Mouse (Mus musculus) Muller cell, postnatal 12 days (primary cell): ENCODE data around the gene Gm1043.

Source experiments
- DNase-seq: peaks from one replicate; pipeline ENCODE4 v3.0.0-alpha.2; 2015; ENCODE audit errors: inconsistent ontology term

The Gm1043 gene

DNA sequence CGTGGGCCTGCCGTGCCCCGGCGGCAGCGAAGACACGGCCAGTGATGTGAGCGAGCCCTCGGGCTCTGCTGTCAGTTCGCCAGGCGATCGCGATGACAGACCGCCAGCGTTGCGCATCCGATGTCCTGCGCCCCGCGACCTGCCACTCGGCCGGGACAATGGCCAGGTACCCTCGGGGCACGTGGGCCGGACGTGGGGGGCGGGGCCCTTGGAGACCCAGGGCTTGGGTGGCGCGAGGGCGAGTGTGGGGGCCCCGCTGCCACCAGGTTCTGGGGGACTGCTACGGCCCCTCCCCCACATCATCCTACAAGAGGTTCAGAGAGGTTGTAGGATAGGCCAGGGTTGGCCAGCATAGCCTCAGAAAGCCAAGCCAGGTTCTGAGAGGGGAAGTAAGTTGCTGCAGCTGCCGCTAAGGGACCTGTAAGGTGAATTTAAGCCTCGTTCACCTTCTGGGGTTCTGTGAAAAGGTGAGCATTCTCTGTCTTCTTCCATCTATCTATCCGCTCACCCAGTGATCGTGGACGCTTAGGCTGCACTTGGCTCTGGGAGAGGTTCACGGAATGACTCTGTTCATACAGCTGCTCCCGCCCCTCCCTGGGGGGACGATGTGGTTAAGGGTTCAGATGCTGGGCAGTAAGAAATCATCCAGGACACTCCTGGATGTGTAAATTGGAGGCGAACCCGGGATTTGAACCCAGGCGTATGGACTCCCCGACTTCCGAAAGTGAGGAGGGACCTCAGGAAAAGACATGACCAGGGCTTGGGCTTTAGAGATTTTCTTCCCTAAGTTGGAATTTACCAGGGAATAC lies 157.4 kb downstream of the Gm1043 start:
- no peak for DNase-seq

DNA sequence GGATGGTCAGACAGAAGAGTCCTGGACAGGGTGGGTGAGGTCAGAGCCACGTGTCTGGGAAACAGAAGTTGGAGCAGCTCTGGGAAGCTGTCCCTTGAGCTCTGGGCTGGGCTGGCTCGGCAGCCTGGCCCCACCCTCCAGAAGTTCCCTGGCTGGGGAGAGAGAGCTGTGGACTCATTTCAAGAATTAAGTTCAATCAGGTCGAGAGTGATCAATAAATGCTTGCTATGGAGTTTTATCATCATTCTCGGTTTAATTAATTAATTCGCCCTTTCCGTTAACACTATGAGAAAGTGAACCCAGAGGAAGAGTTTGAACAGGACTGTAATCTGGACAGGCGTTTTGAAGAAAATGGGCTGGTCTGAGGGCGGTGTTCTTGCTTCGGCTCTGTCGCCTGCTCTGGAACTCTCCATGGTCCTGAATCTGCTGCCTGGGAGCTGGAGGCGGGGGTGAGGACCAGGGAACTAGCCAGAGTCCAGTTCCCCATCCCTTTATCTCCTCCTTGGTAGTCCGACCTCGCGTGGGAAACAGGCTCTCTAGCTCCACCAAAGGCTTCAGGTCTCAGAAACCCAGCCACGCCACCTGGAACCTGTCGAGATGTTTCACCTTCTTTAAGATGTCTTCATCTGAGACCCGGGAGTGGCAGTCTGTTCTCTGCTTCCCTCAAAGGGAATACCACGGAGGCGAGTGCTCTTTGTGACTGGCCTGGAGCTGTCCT lies 158.2 kb downstream of the Gm1043 start:
- DNase-seq, result peak; percentile 63

DNA sequence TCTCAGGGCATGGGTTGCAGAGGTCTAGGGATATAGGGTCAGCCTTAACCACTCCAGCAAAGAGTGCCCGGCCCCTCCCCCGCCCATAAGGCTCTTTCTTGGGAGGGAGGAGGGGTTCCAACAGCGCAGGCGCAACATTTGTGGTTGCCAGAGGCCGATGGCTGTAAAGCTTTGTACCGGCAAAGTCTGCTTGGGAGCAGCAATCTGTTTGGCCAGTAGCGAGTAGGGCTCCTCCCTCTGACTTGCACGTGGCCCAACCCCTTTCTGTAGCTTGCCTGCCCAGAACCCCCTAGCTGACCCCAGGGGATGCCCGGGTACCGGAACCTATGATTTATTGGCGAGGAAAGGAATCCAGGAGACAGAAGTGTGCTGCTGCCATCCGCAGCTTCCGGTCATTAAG lies 159.0 kb downstream of the Gm1043 start:
- no peak for DNase-seq

DNA sequence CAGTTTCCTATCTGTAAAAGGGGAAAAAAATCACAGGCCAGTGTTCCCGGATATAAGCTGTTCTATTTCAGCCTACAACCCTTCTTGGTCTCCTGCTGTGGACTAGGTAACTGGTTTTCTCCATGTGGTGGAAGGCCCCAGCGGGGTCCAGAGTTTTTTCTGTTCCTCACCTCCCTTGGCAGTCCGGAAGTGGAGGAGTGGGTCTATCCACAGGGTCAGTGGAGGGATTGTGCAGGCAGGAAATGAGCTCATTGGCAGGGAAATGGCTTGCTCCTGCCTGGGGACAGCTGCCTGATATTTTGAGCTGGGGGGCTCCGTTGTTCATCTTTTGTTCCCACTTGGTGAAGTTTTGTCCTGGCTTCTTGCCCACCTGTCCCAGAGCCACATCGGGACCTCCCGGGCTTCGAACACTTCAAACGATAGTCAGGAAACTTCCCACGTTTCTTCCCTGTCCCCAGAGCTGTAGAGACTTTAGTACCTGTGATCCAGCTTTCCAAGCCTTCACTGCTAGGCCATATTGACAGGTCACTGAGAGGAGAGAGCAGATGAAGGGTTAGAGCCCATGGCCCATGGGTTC lies 159.6 kb downstream of the Gm1043 start:
- no peak for DNase-seq

DNA sequence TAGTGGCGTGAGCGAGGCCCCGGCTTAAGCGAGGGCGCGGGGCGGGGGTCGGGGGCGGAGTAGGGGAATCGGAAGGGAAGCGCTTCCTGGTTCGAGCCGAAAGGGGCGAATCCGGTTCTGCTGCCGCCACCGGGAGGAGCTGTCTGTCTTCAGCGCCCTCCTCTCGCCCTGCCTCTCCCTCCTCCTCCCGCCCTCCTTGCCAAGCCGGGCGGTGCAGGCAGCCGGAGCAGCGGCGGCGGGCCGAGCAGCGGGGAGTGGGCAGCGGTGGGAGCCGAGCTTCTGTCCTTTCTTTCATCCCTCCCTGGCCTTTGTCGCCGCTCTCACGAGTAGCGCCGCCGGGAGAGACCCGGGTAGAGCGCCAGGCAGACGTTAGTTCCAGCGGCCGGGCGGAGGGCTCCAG lies 160.5 kb downstream of the Gm1043 start:
- peak; percentile 66 for DNase-seq

DNA sequence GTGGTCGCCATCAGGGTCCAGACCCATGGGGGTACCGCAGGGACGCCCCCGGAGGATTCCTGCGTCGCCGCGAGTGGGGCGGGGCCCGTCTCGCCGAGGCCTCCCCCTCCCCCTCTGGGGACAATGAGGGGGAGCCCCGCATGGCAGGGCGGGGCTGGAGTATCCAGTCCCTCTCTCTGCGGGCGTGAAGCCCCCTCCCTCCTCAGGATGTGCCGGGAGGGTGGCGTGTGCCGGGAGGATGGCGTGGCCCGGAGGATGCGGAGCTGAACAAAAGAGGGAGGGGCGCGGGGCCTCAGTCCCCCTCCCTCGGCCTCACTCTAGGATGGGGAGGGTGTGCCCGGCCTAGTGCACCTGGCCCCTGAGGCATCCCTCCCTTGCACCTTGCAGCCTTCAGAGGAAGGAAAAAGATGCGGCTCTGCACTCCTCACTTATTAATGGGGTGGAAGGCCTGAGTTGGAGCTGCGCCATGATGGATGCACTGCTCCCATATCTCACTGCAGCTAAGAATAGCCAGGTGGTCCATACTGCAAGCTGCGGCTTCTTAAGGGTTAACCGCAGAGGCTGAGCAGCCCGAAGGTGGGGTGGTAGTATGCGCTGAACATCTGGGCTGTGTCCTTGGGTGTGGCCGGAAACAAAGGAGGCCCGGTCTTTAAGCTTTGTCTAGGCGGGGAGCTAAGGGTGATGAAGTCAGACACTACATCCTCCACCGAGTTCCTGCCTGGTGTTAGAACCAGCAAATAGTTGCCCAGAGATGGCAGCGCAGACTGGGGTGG lies 161.2 kb downstream of the Gm1043 start:
- no peak for DNase-seq

DNA sequence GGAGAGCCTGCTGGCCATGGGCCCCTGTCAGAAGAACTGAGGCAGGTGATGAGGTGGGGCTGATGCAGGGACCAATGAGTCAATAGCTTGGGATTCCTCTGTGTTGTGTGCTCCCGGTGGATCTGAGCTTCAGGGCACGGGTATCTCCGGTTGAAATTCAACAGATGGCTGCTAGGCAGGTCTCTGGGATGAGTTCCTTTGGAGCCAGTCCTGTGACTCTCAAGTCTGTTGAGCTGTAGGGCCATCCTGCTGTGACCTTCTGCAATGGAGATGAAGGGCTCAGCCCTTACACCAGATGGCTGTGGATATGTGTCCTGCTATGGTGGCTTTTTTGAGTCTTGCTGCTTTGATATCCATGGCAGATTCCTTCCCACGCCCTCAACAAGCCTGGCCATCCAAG lies 162.3 kb downstream of the Gm1043 start:
- DNase-seq, result no peak

DNA sequence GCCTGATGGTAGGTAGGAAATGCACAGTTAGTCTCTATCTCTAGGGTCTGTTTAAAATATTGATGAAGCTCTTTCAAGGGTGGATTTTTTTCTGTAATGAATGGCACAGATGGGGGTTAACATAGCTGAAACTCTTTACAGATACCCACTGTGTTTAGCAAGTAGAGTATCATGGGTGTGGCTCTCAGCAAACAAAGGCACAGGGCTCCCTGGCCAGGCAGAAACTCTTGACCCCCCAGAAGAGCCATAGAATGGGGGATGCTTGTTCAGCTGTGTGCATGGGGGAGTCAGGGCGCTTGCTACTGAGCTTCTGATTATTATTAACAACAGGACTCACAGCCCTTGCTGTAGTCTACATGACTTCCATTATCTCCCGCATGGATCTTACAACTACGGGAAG lies 163.7 kb downstream of the Gm1043 start:
- no peak for DNase-seq

DNA sequence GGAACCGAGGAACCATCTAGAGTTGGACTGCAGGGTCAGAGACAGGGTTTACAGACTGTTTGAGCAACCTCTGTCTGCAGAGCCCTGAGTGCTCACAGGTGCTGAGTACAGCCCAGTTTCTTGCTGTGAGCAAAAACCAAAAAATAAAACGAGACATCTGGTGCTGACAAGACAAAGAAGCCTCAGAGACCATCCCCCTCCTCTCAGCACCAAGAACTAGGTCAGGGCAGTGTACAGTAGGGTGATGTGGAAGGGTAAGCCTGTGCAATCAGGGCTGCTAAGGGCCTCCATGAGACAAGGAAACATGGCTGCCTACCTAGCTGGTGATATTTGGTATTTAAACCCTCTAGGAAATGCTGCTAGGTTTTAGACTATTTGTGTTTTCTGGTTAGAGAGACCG lies 166.4 kb downstream of the Gm1043 start:
- no peak for DNase-seq

DNA sequence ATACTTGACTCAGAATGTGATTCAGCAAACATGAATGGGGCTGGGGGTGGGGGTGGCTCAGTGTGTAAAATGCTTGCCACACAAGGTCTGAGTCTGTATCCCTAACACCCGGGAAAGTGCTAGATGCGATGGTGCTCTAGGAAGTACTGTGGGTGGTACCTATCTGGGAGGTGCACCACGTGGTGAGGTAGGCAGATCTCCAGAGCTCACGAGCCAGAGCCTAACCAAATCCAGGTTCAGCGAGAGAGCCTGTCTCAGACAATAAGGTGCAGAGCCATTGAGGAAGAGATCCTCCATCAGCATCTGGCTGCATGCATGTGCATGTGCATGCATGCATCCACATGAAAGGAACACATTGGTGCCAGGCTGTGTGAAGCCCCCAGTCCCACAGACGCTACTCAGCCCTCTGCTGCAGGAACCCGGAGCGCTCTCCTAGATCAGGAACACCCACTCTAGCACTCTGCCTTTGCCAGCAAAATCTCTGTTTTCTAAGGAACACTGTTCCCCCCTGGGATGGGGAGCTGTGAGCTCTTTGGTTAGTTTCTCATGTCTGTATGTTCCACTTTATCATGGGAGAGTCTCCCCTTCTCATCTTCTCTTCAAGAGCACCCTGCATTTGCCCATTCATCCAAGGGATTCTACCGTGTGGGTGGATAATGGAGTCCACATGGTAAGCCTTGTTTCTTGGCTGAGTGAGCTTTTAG lies 167.1 kb downstream of the Gm1043 start:
- no peak for DNase-seq

DNA sequence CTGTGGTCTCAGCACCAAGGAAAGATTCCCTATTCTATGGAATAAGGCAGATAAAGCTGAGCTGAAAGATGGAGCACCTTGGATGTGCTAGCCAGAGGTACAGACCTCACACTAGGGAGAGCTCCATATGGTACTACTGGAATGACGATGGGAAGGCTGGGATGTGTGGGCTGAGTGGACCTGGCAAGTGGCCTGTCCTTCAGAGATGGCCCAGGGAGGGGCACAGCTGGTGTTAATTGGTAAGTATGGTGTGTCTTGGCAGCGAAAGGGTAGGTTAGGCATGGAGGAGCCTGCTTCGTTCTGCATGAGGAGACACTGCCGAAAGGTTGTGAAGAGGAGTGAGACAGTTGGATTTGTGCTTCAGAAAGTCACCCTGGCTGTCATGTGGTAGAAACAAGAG lies 169.4 kb downstream of the Gm1043 start:
- DNase-seq, result no peak

DNA sequence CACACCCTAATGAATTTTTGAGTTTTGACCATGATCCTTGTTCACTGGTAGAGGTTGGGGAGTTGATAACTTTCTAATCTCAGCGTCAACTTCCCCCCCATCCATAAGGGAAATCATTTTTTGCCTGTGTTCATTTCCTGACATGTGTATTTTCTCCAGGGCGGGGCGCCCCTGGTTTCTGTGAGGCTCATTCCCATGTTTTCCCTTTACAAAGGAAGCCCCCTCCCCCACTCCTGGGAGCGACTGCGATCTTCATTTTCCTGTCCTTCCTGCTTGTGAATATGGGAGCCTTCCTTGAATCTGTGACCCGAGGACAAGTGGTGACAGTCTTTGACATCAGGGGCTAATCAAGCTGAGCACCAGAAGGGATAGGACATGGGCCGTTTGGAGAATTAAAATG lies 171.7 kb downstream of the Gm1043 start:
- DNase-seq, result no peak

DNA sequence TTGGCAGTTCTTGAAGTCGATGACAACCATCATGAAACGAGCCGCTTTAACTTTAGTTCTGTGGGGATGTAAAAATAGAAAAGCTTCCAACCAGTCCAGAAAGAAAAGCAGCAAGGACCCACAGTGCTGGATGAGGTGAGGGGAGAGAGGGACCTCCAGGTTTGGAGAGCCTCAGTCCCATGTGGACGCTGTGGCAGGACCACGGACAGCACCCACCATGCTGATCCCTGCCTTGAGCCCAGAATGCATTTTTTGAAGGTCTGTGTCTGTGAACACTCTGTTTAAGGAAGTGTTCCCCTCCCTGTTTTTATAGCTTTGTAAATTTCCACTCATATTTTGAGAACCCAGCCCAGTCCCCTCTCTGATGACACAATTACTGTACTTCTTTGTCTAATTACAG lies 172.1 kb downstream of the Gm1043 start:
- DNase-seq, result peak; percentile 30

DNA sequence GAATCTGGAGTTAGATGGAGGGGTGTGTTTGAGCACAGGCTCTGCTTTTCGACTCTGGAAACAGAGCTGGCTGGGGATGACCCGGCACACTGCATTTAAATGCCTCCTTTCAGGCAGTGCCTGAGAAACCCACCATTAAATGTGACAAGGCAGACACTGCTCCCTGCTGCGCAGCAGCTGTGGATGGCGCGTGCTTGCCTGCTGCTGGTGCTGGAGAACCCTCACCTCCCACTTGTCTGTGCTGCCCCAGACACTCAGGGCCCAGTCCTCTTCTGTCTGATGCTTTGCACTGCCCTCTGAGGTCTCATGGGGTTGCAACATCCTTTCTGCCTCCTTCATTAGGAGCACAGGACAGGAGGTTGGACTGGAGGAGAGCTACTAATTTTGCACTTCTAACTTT lies 176.6 kb downstream of the Gm1043 start:
- no peak for DNase-seq

DNA sequence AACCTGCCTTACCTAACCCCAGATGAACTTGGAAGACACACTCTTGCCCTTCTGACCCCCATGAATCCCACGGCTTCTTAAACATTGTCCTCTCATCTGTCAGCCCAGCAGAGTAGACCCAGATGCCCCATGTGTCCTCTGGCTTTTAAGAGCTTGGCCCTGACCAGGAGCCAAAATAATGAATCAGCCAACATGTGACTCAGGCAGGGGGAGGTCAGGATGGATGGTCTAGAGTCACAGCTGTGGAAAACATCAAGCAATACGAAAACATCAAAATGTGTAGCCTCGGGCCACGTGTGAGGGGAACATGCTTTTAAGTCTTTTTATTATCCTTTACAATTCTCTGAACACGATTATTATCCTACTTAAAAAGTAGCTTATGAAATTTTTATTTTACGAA lies 178.6 kb downstream of the Gm1043 start:
- DNase-seq, result no peak
